8 mouse cellular contexts compared by ENCODE assay signal in the genomic region with DNA sequence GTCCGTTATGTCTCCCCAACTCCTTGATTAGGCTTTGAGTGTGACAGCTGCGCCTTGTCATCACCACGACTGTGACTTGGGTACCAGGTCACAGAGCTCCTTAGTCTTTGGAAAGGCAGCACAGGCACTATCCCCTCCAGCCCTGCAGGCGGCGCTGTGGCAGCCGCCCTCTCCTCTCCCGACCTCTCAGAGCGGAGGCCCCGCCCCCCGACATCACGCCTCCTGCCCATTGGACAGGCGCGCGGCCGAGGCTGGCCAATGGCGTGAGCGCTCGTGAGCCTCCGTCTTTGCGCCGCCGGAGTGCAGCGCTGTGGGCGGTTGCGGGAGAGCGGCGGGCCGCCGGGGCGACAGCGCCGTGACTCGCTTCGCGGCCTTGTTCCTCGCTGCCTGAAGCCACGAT. TPM values are rescaled to one million over a fixed set of nuclear protein-coding genes. Genes with fewer than 3 reads are reported as not detected.
A peak's percentile ranks its signal among the peaks of the same experiment; 100 is the strongest.
DNase-seq lines count a peak whose midpoint lies in the region; ATAC-seq and TF ChIP-seq lines count a peak whose summit lies in the region.

A gene (plus strand): TSS at position 232 of the 400 bp plus-strand sequence.

- peak; percentile 98 for ATAC-seq in erythroblast, adult 5-6 weeks (replicated peaks; ENCODE audit: low FRiP score, poor library complexity, severe bottlenecking)
- ATAC-seq in heart, embryonic 11.5 days (replicated peaks; ENCODE audit: insufficient number of reproducible peaks, low FRiP score, low TSS enrichment) = peak; percentile 99
- peak; percentile 99 for ATAC-seq in kidney, embryonic 16.5 days (ENCODE audit: low FRiP score, low TSS enrichment)

- no peaks in the 10 kb centered on the region for H3K9me3 ChIP-seq in heart, embryonic 11.5 days (replicated peaks; ENCODE audit: control insufficient read depth, low read length)
- H3K9me3 ChIP-seq in kidney, embryonic 16.5 days (ENCODE audit: low read length) = no peaks in the 10 kb centered on the region

- H3K4me2 ChIP-seq in heart, embryonic 11.5 days = peak within 1 kb of the TSS; percentile 86
- H3K4me2 ChIP-seq in kidney, embryonic 16.5 days (replicated peaks; ENCODE audit: low read depth, low read length) = peak within 1 kb of the TSS; percentile 60
- H3K4me2 ChIP-seq in myocyte (ENCODE audit: low read depth) = peak within 1 kb of the TSS; percentile 95

- peaks cover 6% of the 10 kb centered on the region; the same call in 1 of the 2 replicates for H3K36me3 ChIP-seq in heart, embryonic 11.5 days (ENCODE audit: control insufficient read depth, insufficient read depth, low read length)
- H3K36me3 ChIP-seq in kidney, embryonic 16.5 days (ENCODE audit: insufficient read depth, low read length) = peaks cover 13% of the 10 kb centered on the region
- H3K36me3 ChIP-seq in liver, adult 2 months (ENCODE audit: control insufficient read depth, insufficient read depth, low read length) = peaks cover 6% of the 10 kb centered on the region; the same call in 1 of the 2 replicates
- H3K36me3 ChIP-seq in myocyte (ENCODE audit: control insufficient read depth, insufficient read depth) = peaks cover 3% of the 10 kb centered on the region
- no peaks in the 10 kb centered on the region; the same call in none of the 2 replicates for H3K36me3 ChIP-seq in splenic B cell, adult 2 months (ENCODE audit: control insufficient read depth, insufficient read depth, low read length, poor library complexity, severe bottlenecking)

- TF ChIP-seq POLR2A in liver, adult 2 months (IDR thresholded peaks at IDR 0.05; ENCODE audit: extremely low read depth, insufficient read depth, low read length) = peak; percentile 70; the same call in 1 of the 2 replicates
- TF ChIP-seq POLR2A in myocyte (IDR thresholded peaks at IDR 0.05; ENCODE audit: insufficient read length, low read depth) = peak; percentile 74

- H3K4me3 ChIP-seq in heart, embryonic 11.5 days (ENCODE audit: low read depth, low read length) = peak within 1 kb of the TSS; percentile 73
- H3K4me3 ChIP-seq in kidney, embryonic 16.5 days (ENCODE audit: low read length) = peak within 1 kb of the TSS; percentile 87
- H3K4me3 ChIP-seq in liver, adult 2 months (ENCODE audit: insufficient read depth, low read depth, low read length) = peak within 1 kb of the TSS; percentile 96
- H3K4me3 ChIP-seq in myocyte = peak within 1 kb of the TSS; percentile 35

- H3K27me3 ChIP-seq in heart, embryonic 11.5 days (ENCODE audit: control insufficient read depth, insufficient read depth, low read length) = no peaks in the 10 kb centered on the region
- H3K27me3 ChIP-seq in kidney, embryonic 16.5 days (ENCODE audit: insufficient read depth, low read length) = no peaks in the 10 kb centered on the region
- H3K27me3 ChIP-seq in liver, adult 2 months (ENCODE audit: control insufficient read depth, insufficient read depth, low read length) = no peaks in the 10 kb centered on the region
- H3K27me3 ChIP-seq in myocyte (ENCODE audit: control insufficient read depth, insufficient read depth, insufficient read length) = no peaks in the 10 kb centered on the region
- H3K27me3 ChIP-seq in splenic B cell, adult 2 months (ENCODE audit: control insufficient read depth, insufficient read depth, low read length, poor library complexity, severe bottlenecking) = peaks cover 1% of the 10 kb centered on the region; the same call in 1 of the 2 replicates

- H3K9ac ChIP-seq in heart, embryonic 11.5 days (ENCODE audit: low read depth, low read length) = peak within 1 kb of the TSS; percentile 80
- H3K9ac ChIP-seq in kidney, embryonic 16.5 days (replicated peaks; ENCODE audit: low read length) = peak within 1 kb of the TSS; percentile 86
- peak within 1 kb of the TSS; percentile 97 for H3K9ac ChIP-seq in liver, adult 2 months (ENCODE audit: low read depth, low read length)

- peak; percentile 96 for TF ChIP-seq CTCF in liver, adult 2 months (IDR thresholded peaks at IDR 0.05; ENCODE audit: low read depth, low read length)

- peak within 1 kb of the TSS; percentile 65 for H3K27ac ChIP-seq in heart, embryonic 11.5 days (ENCODE audit: low read depth, low read length)
- peak within 1 kb of the TSS; percentile 88 for H3K27ac ChIP-seq in kidney, embryonic 16.5 days (ENCODE audit: low read length)
- peak within 1 kb of the TSS; percentile 84 for H3K27ac ChIP-seq in liver, adult 2 months (replicated peaks; ENCODE audit: insufficient read depth, low read depth, low read length)

- DNase-seq in B cell, adult 2 months = peak; percentile 98
- DNase-seq in brain, adult 2 months (ENCODE audit: low read depth, low spot score) = peak; percentile 98
- DNase-seq in liver, adult 2 months (ENCODE audit: extremely low read depth, low read depth, low spot score) = peak; percentile 75
- DNase-seq in splenic B cell, adult 2 months (ENCODE audit: low read depth, low spot score) = peak; percentile 98

- peak within 1 kb of the TSS; percentile 88 for H3ac ChIP-seq in myocyte (ENCODE audit: control insufficient read depth, insufficient read length)

- peaks cover 26% of the 10 kb centered on the region for H3K79me2 ChIP-seq in liver, adult 2 months (ENCODE audit: control insufficient read depth, insufficient read depth, low read length)
- H3K79me2 ChIP-seq in myocyte (ENCODE audit: control insufficient read depth, insufficient read depth) = peaks cover 44% of the 10 kb centered on the region

- WGBS in heart, embryonic 11.5 days (ENCODE audit: insufficient replicate concordance) = 2% methylated on average over 36 of the region's 37 CpGs
- under 1% methylated on average over 36 of the region's 37 CpGs for WGBS in kidney, embryonic 16.5 days
- WGBS in liver, adult 2 months = 1% methylated on average over 37 of the region's 37 CpGs

- H3K4me1 ChIP-seq in heart, embryonic 11.5 days (ENCODE audit: control insufficient read depth, insufficient read depth, low read length) = peaks cover 5% of the 10 kb centered on the region
- H3K4me1 ChIP-seq in kidney, embryonic 16.5 days (ENCODE audit: insufficient read depth, low read length) = peaks cover 12% of the 10 kb centered on the region
- peaks cover 18% of the 10 kb centered on the region; the same call in 1 of the 2 replicates for H3K4me1 ChIP-seq in liver, adult 2 months (ENCODE audit: control insufficient read depth, insufficient read depth, low read length)

TF ChIP-seq in myocyte, 11 proteins besides CTCF, POLR2A, EP300 and RAD21:
- peak in 2 of 3 experiments; percentile 7 to 55 for TF ChIP-seq MYOD1 (IDR thresholded peaks at IDR 0.05; ENCODE audit: control insufficient read depth in 1 of 3, insufficient read length in 2 of 3, low read depth in 2 of 3)
- no peak for TF ChIP-seq USF1 (IDR thresholded peaks at IDR 0.05; ENCODE audit: low read depth)
- TF ChIP-seq POLR2AphosphoS2 (IDR thresholded peaks at IDR 0.05; ENCODE audit: insufficient read length, low read depth) = peak; percentile 82
- peak in 1 of 3 experiments; percentile 31 for TF ChIP-seq MYOG (IDR thresholded peaks at IDR 0.05; ENCODE audit: control insufficient read depth in 1 of 3, insufficient read depth in 1 of 3, insufficient read length in 2 of 3, low read depth in 2 of 3)

RNA-seq across cellular contexts. Expression of the gene that starts here (rescaled TPM):
- 33.4 and 50.4 TPM in 2 replicates for total RNA-seq in erythroblast, adult 5-6 weeks (2015; ENCODE audit: low replicate concordance)
- total RNA-seq in erythroblast, adult 5-6 weeks (2017; ENCODE audit: low replicate concordance) = 21.3 and 21.4 TPM in 2 replicates
- 122 and 124 TPM in 2 replicates for polyA plus RNA-seq in heart, embryonic 11.5 days (2014; fragmentation: Nextera tagmentation; extraction: Ambion mirVana)
- polyA plus RNA-seq in kidney, embryonic 16.5 days (2015; fragmentation: Nextera tagmentation; extraction: Ambion mirVana) = 131 and 132 TPM in 2 replicates
- total RNA-seq in liver, adult 2 months (2014; rRNA removed) = 109 and 110 TPM in 2 replicates
- polyA plus RNA-seq in liver, adult 2 months (2012; rRNA removed) = 47.7 TPM in 2 replicates
- 75.1 TPM for polyA plus RNA-seq in myocyte (2012; fragmentation: generic; extraction: Trizol)

Comparison
In these comparisons a context has a peak if more than half of its experiments do, and no peak if none do; other contexts are left out.
1. Peak in every context shown above with its lines: DNase-seq, ATAC-seq, H3K4me3 ChIP-seq and H3K27ac ChIP-seq.
2. H3K4me3 ChIP-seq: peak in every context shown above with its lines; median percentile 96 in liver, adult 2 months; 87 in kidney, embryonic 16.5 days; 73 in heart, embryonic 11.5 days; 35 in myocyte.